Mouse (Mus musculus): ENCODE measurements around the gene Ctnnbl1.

GRCm38 (mm10) chr2:157799533-157799932 lies 62.3 kb downstream of the Ctnnbl1 start:
- TF ChIP-seq CTCF (IDR thresholded peaks at IDR 0.05; ENCODE audit: insufficient read depth, low read length): no peak
- TF ChIP-seq POLR2A (IDR thresholded peaks at IDR 0.05; ENCODE audit: borderline replicate concordance, extremely low read depth, low read depth, low read length): no peak

Data from lung, adult 2 months (tissue).